Mouse (Mus musculus): ENCODE results near the gene Cntd1.

GRCm38 (mm10) chr11:101246702-101247012 lies 32.2 kb upstream of the Cntd1 start:
- TF ChIP-seq CTCF (conservative IDR thresholded peaks at IDR 0.05 in 1 of 2, IDR thresholded peaks at IDR 0.05 in 1 of 2; ENCODE audit: low read depth in 2 of 2, low read length in 2 of 2) = no peak
- no peak for TF ChIP-seq UBTF (IDR thresholded peaks at IDR 0.05; ENCODE audit: low read depth, low read length)
- no peak for TF ChIP-seq MEF2A (IDR thresholded peaks at IDR 0.05; ENCODE audit: borderline replicate concordance, low read depth, low read length)
- TF ChIP-seq USF1 (IDR thresholded peaks at IDR 0.05; ENCODE audit: low read depth, low read length) = no peak
- no peak for TF ChIP-seq RCOR1 (conservative IDR thresholded peaks at IDR 0.05; ENCODE audit: low read depth, low read length)
- TF ChIP-seq ETS1 (conservative IDR thresholded peaks at IDR 0.05; ENCODE audit: low read depth, low read length) = no peak
- TF ChIP-seq EP300 (IDR thresholded peaks at IDR 0.05; ENCODE audit: low read length) = no peak
